Mouse (Mus musculus) embryonic facial prominence, embryonic 10.5 days (tissue): ENCODE measurements at regions not wholly inside any gene's neighbourhood (a gene's known extent, or its start where the extent isn't known, plus 50 kb on each side); places are given as distances from the start of the nearest gene placed in this dataset.

ENCODE experiments used
- DNase-seq: peaks from one replicate; pipeline ENCODE4 v3.0.0-alpha.2; 2017; ENCODE audit warnings: low spot score
- H3K27ac ChIP-seq: fragments of 300-500 bp; sonication (generic); replicated peaks from 2 replicates; pipeline ENCODE4 v1.5.1; 2016; ENCODE audit warnings: mild to moderate bottlenecking
- H3K27me3 ChIP-seq: fragments of 300-500 bp; sonication (generic); replicated peaks from 2 replicates; pipeline ENCODE4 v1.6.1; 2016; ENCODE audit warnings: low read depth, mild to moderate bottlenecking; ENCODE audit not compliant: poor library complexity, severe bottlenecking
- H3K36me3 ChIP-seq: fragments of 300-500 bp; sonication (generic); replicated peaks from 2 replicates; pipeline ENCODE4 v1.6.1; 2016; ENCODE audit warnings: mild to moderate bottlenecking, moderate library complexity
- H3K4me1 ChIP-seq: fragments of 300-500 bp; sonication (generic); 2 replicates; pipeline ENCODE4 v1.6.1; 2016
- H3K4me3 ChIP-seq: fragments of 300-500 bp; sonication (generic); 2 replicates; pipeline ENCODE4 v1.5.1; 2016; ENCODE audit warnings: mild to moderate bottlenecking, moderate library complexity
- H3K9me3 ChIP-seq: fragments of 300-500 bp; sonication (generic); 2 replicates; pipeline ENCODE4 v1.6.1; 2016; ENCODE audit warnings: mild to moderate bottlenecking
- WGBS: fragments of 180-500 bp; shearing (Covaris S2); methylation state at CpG from one replicate; pipeline ENCODE4 v1.1.7; 2016; 5-methylcytosine and 5-hydroxymethylcytosine counted together

DNA sequence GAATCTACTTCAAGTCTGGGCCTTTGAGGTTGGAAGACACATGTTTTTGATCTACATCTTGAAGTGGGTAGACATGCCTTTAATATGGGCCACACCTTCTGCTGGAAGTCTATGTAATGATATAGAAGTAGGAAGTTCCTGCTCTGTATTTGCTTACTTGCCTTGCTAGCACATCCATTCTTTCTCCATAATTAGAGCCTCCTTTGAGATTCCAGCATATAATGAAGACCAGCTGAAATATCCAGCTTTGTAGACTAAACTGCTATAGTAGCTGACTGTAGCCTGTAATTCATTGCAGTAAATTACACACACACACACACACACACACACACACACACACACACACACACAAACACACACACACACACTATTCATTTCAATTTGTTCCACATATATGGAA is 293.3 kb upstream of the Dpp10 start:
- DNase-seq, result no peak
- Histone ChIP-seq H3K36me3 (no peaks in the 10 kb centered on the region), H3K4me1 (no peaks in the 10 kb centered on the region), H3K27me3 (no peaks in the 10 kb centered on the region), H3K9me3 (no peaks in the 10 kb centered on the region), H3K27ac (no peak overlapping the region), H3K4me3 (no peak overlapping the region)

DNA sequence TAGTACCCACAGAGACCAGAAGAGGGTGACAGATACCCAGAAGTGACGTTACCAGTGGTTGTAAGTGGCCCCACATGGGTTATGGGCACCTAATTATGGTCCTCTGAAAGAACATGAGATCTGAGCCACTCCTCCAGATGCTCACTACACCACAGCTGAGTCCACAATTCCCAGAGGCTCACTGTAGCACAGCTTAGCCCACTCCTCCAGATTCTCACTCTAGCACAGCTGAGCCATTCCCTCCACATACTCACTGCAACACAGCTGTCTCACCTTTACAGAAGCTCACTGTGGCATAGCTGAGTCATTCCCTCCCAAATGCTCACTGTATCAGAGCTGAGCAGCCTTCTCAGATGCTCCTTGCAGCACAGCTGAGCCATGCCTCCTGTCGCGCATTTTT is 286.9 kb upstream of the Dpp10 start:
- no peaks in the 10 kb centered on the region for H3K4me1 ChIP-seq
- no peaks in the 10 kb centered on the region for H3K27me3 ChIP-seq
- H3K9me3 ChIP-seq, result no peaks in the 10 kb centered on the region
- H3K27ac ChIP-seq, result no peak overlapping the region
- no peak overlapping the region for H3K4me3 ChIP-seq
- H3K36me3 ChIP-seq, result no peaks in the 10 kb centered on the region
- 83% methylated on average over 3 of the region's 3 CpGs for WGBS
- no peak for DNase-seq
